Mouse (Mus musculus) spleen, adult 2 months (tissue): Measurements from ENCODE around the gene Pde1c. TPM values are rescaled to one million over a fixed set of nuclear protein-coding genes. Genes with fewer than 3 reads are reported as not detected.

Experiments used
- DNase-seq, 2 experiments: peaks; one replicate each; pipeline versions ENCODE4 v3.0.0 to v3.0.0-alpha.2; 2012 to 2021; ENCODE audit warnings: low spot score in 2 of 2, low read depth in 1 of 2
- H3K27ac ChIP-seq: fragments of 200-500 bp; 2 replicates; pipeline ENCODE4 v1.5.1; 2012; ENCODE audit warnings: low read length, inconsistent platforms; ENCODE audit not compliant: insufficient read depth
- H3K27me3 ChIP-seq: fragments of 200-500 bp; 2 replicates; pipeline ENCODE4 v1.6.1; 2012; ENCODE audit warnings: mild to moderate bottlenecking, moderate library complexity, low read length, inconsistent platforms; ENCODE audit not compliant: control insufficient read depth, insufficient read depth
- H3K36me3 ChIP-seq: fragments of 200-500 bp; 2 replicates; pipeline ENCODE4 v1.6.1; 2012; ENCODE audit warnings: mild to moderate bottlenecking, low read length, inconsistent platforms; ENCODE audit not compliant: control insufficient read depth, insufficient read depth
- H3K4me1 ChIP-seq: fragments of 200-500 bp; 2 replicates; pipeline ENCODE4 v1.6.1; 2011; ENCODE audit warnings: inconsistent platforms; ENCODE audit not compliant: control insufficient read depth, insufficient read depth, insufficient read length
- H3K4me3 ChIP-seq: fragments of 200-500 bp; 2 replicates; pipeline ENCODE4 v1.5.1; 2011; ENCODE audit warnings: mild to moderate bottlenecking, inconsistent platforms; ENCODE audit not compliant: insufficient read depth, insufficient read length; ENCODE audit errors: extremely low read depth
- CTCF ChIP-seq: fragments of 200-500 bp; IDR thresholded peaks from 2 replicates; pipeline ENCODE4 v1.5.1; 2011; ENCODE audit warnings: mild to moderate bottlenecking, inconsistent platforms; ENCODE audit not compliant: insufficient read depth, insufficient read length, insufficient replicate concordance; ENCODE audit errors: extremely low read depth
- POLR2A ChIP-seq: fragments of 200-500 bp; IDR thresholded peaks from 2 replicates; pipeline ENCODE4 v1.6.1; 2011; ENCODE audit warnings: low read depth, low read length, inconsistent platforms
- WGBS: fragments of 180-500 bp; shearing (Covaris S2); methylation state at CpG from one replicate; pipeline ENCODE4 v1.1.7; 2018; 5-methylcytosine and 5-hydroxymethylcytosine counted together
- polyA plus RNA-seq: library from polyadenylated mRNA; depleted of rRNA; stranded (reverse); fragments of >200 nt; gene quantifications from 2 replicates; pipeline ENCODE4 v1.2.3, GENCODE M21; 2012

Gene Pde1c
- polyA plus RNA-seq, 1 experiment = 0.08 TPM

DNA sequence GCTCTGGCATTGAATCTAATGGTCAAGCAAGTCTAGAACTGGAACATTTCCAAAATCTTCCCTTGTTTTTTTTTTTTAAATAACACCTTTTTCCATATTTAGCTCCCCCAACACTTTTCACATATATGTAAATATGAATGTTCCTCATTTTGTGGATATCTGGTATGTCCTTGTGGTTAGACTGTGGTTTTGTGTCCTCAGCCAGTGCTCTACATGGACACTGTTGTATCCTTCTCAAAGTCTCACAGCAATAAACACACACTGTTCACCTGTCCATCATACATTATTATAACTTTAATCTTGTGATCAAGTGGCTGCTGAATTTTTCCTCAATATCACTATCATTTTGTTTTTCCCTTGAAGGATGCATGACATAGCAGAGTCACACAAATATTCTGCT, 34.2 kb downstream of the Pde1c start:
- no peak overlapping the region for H3K4me3 ChIP-seq
- no peak for TF ChIP-seq CTCF
- no peak for TF ChIP-seq POLR2A
- no peaks in the 10 kb centered on the region for H3K4me1 ChIP-seq
- no peaks in the 10 kb centered on the region for H3K36me3 ChIP-seq
- no peak for DNase-seq
- H3K27me3 ChIP-seq = no peaks in the 10 kb centered on the region
- H3K27ac ChIP-seq = no peak overlapping the region

- H3K36me3 ChIP-seq = no peaks in the 10 kb centered on the region
- no peak overlapping the region for H3K27ac ChIP-seq
- H3K4me3 ChIP-seq = no peak overlapping the region
- H3K4me1 ChIP-seq = no peaks in the 10 kb centered on the region
- H3K27me3 ChIP-seq = no peaks in the 10 kb centered on the region
- no peak for DNase-seq
- TF ChIP-seq POLR2A = no peak
- TF ChIP-seq CTCF = no peak
- 89% methylated on average over 2 of the region's 2 CpGs for WGBS
These were observed 36.6 kb downstream of the Pde1c start for GRCm38 (mm10) chr6:56532257-56532656.

DNA sequence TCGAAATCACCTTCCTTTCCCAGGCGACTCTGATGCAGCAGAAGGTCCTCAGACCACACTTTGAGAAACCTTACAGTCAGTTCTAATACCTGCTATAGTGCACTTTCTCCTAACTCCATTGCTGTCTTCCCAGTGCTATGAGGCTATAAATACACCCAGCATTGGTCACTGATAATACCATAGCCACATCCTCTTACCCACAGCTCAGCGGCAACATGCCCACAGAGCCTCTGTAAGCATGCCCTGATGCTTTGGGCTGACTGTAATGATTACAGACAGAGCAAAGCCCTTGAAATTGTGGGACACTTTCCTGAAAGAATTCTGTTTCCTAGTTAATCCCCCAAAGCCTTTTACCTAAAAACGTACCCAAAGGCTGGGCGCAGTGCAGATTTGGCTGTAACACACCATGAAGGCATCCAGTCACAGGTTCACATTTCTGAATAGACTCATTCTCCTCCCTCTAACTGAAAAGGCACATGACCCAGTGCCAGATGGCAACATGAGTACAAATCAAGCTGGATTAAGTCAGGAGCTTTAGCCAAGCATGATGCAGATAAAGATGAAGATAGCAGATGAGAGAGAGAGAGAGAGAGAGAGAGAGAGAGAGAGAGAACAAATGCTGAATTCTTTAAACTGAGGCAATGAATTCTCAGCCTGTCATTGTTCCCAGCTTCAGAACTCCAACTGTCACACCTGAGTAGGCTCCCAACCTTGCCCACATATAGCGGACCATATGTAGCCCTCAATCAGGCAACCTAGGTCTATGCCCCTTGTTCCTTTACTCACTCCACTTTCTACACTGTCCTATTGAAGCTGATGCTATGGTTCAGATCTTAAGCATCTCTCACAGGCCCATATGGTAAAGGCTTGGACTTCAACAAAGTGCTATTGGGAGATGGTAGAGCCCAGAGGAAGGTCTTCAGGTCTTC, 44.7 kb downstream of the Pde1c start:
- H3K4me1 ChIP-seq = no peaks in the 10 kb centered on the region
- WGBS = 87% methylated on average over 6 of the region's 6 CpGs

GRCm38 (mm10) chr6:56489161-56489560, 79.7 kb downstream of the Pde1c start:
- WGBS = 78% methylated on average over 5 of the region's 5 CpGs
- no peaks in the 10 kb centered on the region for H3K27me3 ChIP-seq
- no peaks in the 10 kb centered on the region for H3K4me1 ChIP-seq
- H3K4me3 ChIP-seq = no peak overlapping the region
- DNase-seq = no peak
- H3K27ac ChIP-seq = no peak overlapping the region
- TF ChIP-seq POLR2A (no peak), CTCF (no peak)
- H3K36me3 ChIP-seq = no peaks in the 10 kb centered on the region

More for the DNA sequence above, 44.7 kb downstream of the Pde1c start:
- DNase-seq = no peak
- Histone ChIP-seq H3K36me3 (no peaks in the 10 kb centered on the region), H3K4me3 (no peak overlapping the region), H3K27ac (no peak overlapping the region), H3K27me3 (no peaks in the 10 kb centered on the region)
- TF ChIP-seq CTCF = no peak

GRCm38 (mm10) chr6:56485078-56485477, 83.8 kb downstream of the Pde1c start:
- TF ChIP-seq CTCF (no peak), POLR2A (no peak)
- no peak for DNase-seq
- H3K4me3 ChIP-seq = no peak overlapping the region
- no peak overlapping the region for H3K27ac ChIP-seq
- 62% methylated on average over 3 of the region's 3 CpGs for WGBS
- no peaks in the 10 kb centered on the region for H3K4me1 ChIP-seq
- no peaks in the 10 kb centered on the region for H3K36me3 ChIP-seq
- H3K27me3 ChIP-seq = no peaks in the 10 kb centered on the region

- Histone ChIP-seq H3K36me3 (no peaks in the 10 kb centered on the region), H3K27ac (no peak overlapping the region), H3K4me1 (no peaks in the 10 kb centered on the region), H3K4me3 (no peak overlapping the region), H3K27me3 (no peaks in the 10 kb centered on the region)
- WGBS = 1% methylated on average over 6 of the region's 6 CpGs
- no peak for DNase-seq
- TF ChIP-seq POLR2A = no peak
These were observed 87.9 kb downstream of the Pde1c start for GRCm38 (mm10) chr6:56480914-56481482.

DNA sequence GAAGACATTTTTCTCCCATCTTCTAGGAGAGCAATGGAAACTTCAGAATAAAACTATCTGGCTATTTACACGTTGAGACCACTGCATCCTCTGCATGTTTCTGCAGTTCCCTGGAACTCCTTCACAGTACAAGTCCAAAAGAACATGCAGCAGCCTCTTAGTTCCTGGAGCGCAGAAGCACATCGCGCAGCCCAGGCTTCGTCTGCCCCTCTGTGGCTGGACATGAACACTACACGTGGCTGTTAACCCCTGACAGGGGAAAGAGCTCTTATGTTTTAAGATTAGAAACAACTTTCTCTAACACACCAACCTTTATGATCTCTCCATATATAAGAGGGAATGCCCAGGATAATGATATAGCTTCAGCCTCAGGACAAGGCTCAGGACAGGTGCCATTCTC, 92.3 kb downstream of the Pde1c start:
- H3K27ac ChIP-seq = no peak overlapping the region
- no peak overlapping the region for H3K4me3 ChIP-seq
- 40% methylated on average over 6 of the region's 6 CpGs for WGBS
- no peaks in the 10 kb centered on the region for H3K27me3 ChIP-seq
- H3K4me1 ChIP-seq = no peaks in the 10 kb centered on the region
- no peaks in the 10 kb centered on the region for H3K36me3 ChIP-seq
- TF ChIP-seq CTCF (no peak), POLR2A (no peak)
- no peak for DNase-seq
